Mouse (Mus musculus) midbrain, embryonic 15.5 days (tissue): ENCODE results near the gene Sstr4. TPM values are rescaled to one million over a fixed set of nuclear protein-coding genes. Genes with fewer than 3 reads are reported as not detected.
A peak's percentile ranks its signal among the peaks of the same experiment; 100 is the strongest.

ENCODE experiments used
- ATAC-seq: fragments of 200-750 bp; cut with Nextera tagmentation; replicated peaks from 2 replicates; pipeline ENCODE4 v1.8.0; 2017; ENCODE audit warnings: moderate TSS enrichment
- H3K27ac ChIP-seq: fragments of 300-500 bp; sonication (generic); 2 replicates; pipeline ENCODE4 v1.5.1; 2015; ENCODE audit warnings: mild to moderate bottlenecking, inconsistent platforms
- H3K27me3 ChIP-seq: fragments of 300-500 bp; sonication (generic); replicated peaks from 2 replicates; pipeline ENCODE4 v1.6.1; 2015; ENCODE audit warnings: inconsistent platforms
- H3K36me3 ChIP-seq: fragments of 300-500 bp; sonication (generic); replicated peaks from 2 replicates; pipeline ENCODE4 v1.6.1; 2015; ENCODE audit warnings: inconsistent platforms
- H3K4me1 ChIP-seq: fragments of 300-500 bp; sonication (generic); 2 replicates; pipeline ENCODE4 v1.6.1; 2015; ENCODE audit warnings: inconsistent platforms
- H3K4me2 ChIP-seq: fragments of 300-500 bp; sonication (generic); 2 replicates; pipeline ENCODE4 v1.6.1; 2015; ENCODE audit warnings: inconsistent platforms, mild to moderate bottlenecking, moderate library complexity
- H3K4me3 ChIP-seq: fragments of 300-500 bp; sonication (generic); 2 replicates; pipeline ENCODE4 v1.5.1; 2015; ENCODE audit warnings: mild to moderate bottlenecking, inconsistent platforms
- H3K9ac ChIP-seq: fragments of 300-500 bp; sonication (generic); 2 replicates; pipeline ENCODE4 v1.6.1; 2015; ENCODE audit warnings: mild to moderate bottlenecking, inconsistent platforms
- H3K9me3 ChIP-seq: fragments of 300-500 bp; sonication (generic); 2 replicates; pipeline ENCODE4 v1.6.1; 2016; ENCODE audit warnings: inconsistent platforms
- WGBS: fragments of 180-500 bp; shearing (Covaris S2); methylation state at CpG from one replicate; pipeline ENCODE4 v1.1.7; 2015; ENCODE audit warnings: mixed read lengths; 5-methylcytosine and 5-hydroxymethylcytosine counted together
- polyA plus RNA-seq: library from polyadenylated mRNA; unstranded; fragments of >200 nt; fragmentation: Nextera tagmentation; extraction: Ambion mirVana; gene quantifications from 2 replicates; pipeline ENCODE4 v1.2.1, GENCODE M21; 2015

Sstr4 gene
- polyA plus RNA-seq, 1 experiment from 2014 or later = 3.9 TPM

DNA sequence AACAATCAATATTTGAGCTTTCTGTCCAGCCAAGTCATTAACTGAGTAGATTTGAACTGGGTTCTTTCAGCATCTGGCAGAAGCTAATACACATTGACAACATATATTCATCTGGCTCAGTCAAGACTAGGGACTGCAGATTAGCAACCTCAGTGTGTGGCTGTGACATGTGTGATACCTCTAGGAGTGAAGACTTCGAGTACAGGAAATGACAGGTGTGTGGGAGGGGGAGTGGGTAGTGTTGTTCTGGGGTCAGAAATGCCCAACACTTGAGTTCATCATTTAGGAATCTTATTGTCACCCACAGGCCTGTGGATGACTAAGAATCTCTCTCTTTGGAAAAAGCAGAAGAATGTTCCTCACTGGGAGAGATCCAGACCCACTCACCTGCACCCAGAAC lies 26.0 kb downstream of the Sstr4 start:
- ATAC-seq = no peak
- Histone ChIP-seq H3K4me3 (no peak overlapping the region), H3K4me1 (no peaks in the 10 kb centered on the region), H3K9ac (no peak overlapping the region), H3K36me3 (no peaks in the 10 kb centered on the region), H3K9me3 (no peaks in the 10 kb centered on the region), H3K27ac (no peak overlapping the region), H3K27me3 (no peaks in the 10 kb centered on the region), H3K4me2 (no peak overlapping the region)
- 50% methylated on average over 1 of the region's 1 CpGs for WGBS

- Histone ChIP-seq H3K4me3 (no peak overlapping the region), H3K36me3 (no peaks in the 10 kb centered on the region), H3K9ac (no peak overlapping the region), H3K4me2 (no peak overlapping the region), H3K9me3 (no peaks in the 10 kb centered on the region), H3K27ac (no peak overlapping the region), H3K27me3 (no peaks in the 10 kb centered on the region), H3K4me1 (no peaks in the 10 kb centered on the region)
- ATAC-seq = no peak
- WGBS = 74% methylated on average over 1 of the region's 1 CpGs
These were observed 26.6 kb downstream of the Sstr4 start for GRCm38 (mm10) chr2:148421706-148422105.

- no peaks in the 10 kb centered on the region for H3K36me3 ChIP-seq
- WGBS = 87% methylated on average over 5 of the region's 5 CpGs
- H3K27me3 ChIP-seq = no peaks in the 10 kb centered on the region
- no peak overlapping the region for H3K4me3 ChIP-seq
- no peak for ATAC-seq
- H3K4me2 ChIP-seq = no peak overlapping the region
- no peaks in the 10 kb centered on the region for H3K4me1 ChIP-seq
- no peak overlapping the region for H3K27ac ChIP-seq
- no peaks in the 10 kb centered on the region for H3K9me3 ChIP-seq
- no peak overlapping the region for H3K9ac ChIP-seq
These were observed 30.7 kb downstream of the Sstr4 start for GRCm38 (mm10) chr2:148425709-148426382.

GRCm38 (mm10) chr2:148427553-148427952 lies 32.4 kb downstream of the Sstr4 start:
- no peak for ATAC-seq

DNA sequence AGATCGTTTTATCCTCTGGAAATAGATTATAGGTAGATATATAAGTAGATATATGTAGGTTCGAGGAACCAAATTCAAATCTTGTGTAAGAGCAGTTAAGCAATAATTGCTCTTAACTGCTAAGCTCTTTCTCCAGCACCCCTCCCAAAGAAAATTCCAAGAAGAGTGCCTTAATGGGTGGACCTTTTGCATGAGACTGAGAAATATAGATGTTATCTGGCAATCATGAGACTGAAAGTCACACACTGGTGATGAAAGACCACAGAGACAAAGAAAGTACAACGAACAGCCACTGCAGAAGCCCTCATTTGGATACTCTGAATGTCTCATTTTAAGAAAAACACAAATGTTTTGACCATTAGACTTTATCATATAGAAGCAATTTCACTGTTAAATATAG lies 33.4 kb downstream of the Sstr4 start:
- Histone ChIP-seq H3K4me1 (no peaks in the 10 kb centered on the region), H3K36me3 (no peaks in the 10 kb centered on the region), H3K27me3 (no peaks in the 10 kb centered on the region), H3K27ac (no peak overlapping the region), H3K9me3 (no peaks in the 10 kb centered on the region), H3K4me3 (no peak overlapping the region), H3K4me2 (no peak overlapping the region), H3K9ac (no peak overlapping the region)
- no peak for ATAC-seq
- WGBS = 82% methylated on average over 3 of the region's 3 CpGs

More at GRCm38 (mm10) chr2:148427553-148427952, 32.4 kb downstream of the Sstr4 start:
- H3K36me3 ChIP-seq = no peaks in the 10 kb centered on the region
- H3K27me3 ChIP-seq = no peaks in the 10 kb centered on the region
- no peak overlapping the region for H3K4me3 ChIP-seq
- no peaks in the 10 kb centered on the region for H3K4me1 ChIP-seq
- H3K9me3 ChIP-seq = no peaks in the 10 kb centered on the region
- no peak overlapping the region for H3K4me2 ChIP-seq
- H3K9ac ChIP-seq = no peak overlapping the region
- 90% methylated on average over 3 of the region's 3 CpGs for WGBS
- no peak overlapping the region for H3K27ac ChIP-seq

DNA sequence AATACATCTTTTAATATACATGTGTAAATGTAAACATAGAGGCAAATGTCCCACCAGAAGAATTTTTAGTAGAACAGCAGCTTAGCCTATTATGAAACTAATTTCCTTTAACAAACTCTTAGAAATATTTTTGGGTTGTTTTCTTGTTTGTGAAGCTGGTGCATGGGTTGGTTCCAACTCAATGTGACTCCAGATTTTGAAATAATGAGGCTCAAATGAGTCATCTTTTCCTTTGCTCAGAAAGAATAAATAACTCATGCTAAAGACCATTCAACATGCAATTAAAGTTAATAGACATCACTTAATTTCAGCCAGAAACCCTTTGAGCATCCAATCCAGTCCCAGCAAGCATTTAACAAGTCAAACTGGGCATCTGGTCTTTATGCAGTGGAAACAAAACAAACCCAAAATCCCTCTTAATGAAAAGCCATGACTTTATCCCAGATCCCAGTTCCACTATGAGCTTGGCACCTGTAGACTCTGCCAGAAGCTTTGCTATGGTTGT lies 33.9 kb downstream of the Sstr4 start:
- H3K9ac ChIP-seq = no peak overlapping the region
- H3K27me3 ChIP-seq = no peaks in the 10 kb centered on the region

GRCm38 (mm10) chr2:148430941-148431340 lies 35.8 kb downstream of the Sstr4 start:
- WGBS = 83% methylated on average over 4 of the region's 4 CpGs

More for the DNA sequence above, 33.9 kb downstream of the Sstr4 start:
- H3K36me3 ChIP-seq = no peaks in the 10 kb centered on the region
- H3K9me3 ChIP-seq = no peaks in the 10 kb centered on the region
- no peaks in the 10 kb centered on the region for H3K4me1 ChIP-seq
- H3K4me2 ChIP-seq = no peak overlapping the region
- H3K27ac ChIP-seq = no peak overlapping the region
- no peak overlapping the region for H3K4me3 ChIP-seq
- no peak for ATAC-seq

GRCm38 (mm10) chr2:148432346-148432745 lies 37.2 kb downstream of the Sstr4 start:
- H3K36me3 ChIP-seq = no peaks in the 10 kb centered on the region
- H3K27me3 ChIP-seq = no peaks in the 10 kb centered on the region
- H3K9me3 ChIP-seq = no peaks in the 10 kb centered on the region
- H3K4me3 ChIP-seq = no peak overlapping the region
- no peaks in the 10 kb centered on the region for H3K4me1 ChIP-seq
- 83% methylated on average over 2 of the region's 2 CpGs for WGBS
- no peak overlapping the region for H3K27ac ChIP-seq
- no peak overlapping the region for H3K4me2 ChIP-seq
- H3K9ac ChIP-seq = no peak overlapping the region
- ATAC-seq = no peak

More at GRCm38 (mm10) chr2:148430941-148431340, 35.8 kb downstream of the Sstr4 start:
- no peaks in the 10 kb centered on the region for H3K36me3 ChIP-seq
- H3K9me3 ChIP-seq = no peaks in the 10 kb centered on the region
- ATAC-seq = no peak
- no peak overlapping the region for H3K4me2 ChIP-seq
- no peaks in the 10 kb centered on the region for H3K27me3 ChIP-seq
- no peak overlapping the region for H3K4me3 ChIP-seq
- H3K9ac ChIP-seq = no peak overlapping the region
- no peak overlapping the region for H3K27ac ChIP-seq
- H3K4me1 ChIP-seq = no peaks in the 10 kb centered on the region

- 39% methylated on average over 3 of the region's 3 CpGs for WGBS
- H3K4me1 ChIP-seq = no peaks in the 10 kb centered on the region
These were observed 41.1 kb downstream of the Sstr4 start for GRCm38 (mm10) chr2:148436285-148436684.

DNA sequence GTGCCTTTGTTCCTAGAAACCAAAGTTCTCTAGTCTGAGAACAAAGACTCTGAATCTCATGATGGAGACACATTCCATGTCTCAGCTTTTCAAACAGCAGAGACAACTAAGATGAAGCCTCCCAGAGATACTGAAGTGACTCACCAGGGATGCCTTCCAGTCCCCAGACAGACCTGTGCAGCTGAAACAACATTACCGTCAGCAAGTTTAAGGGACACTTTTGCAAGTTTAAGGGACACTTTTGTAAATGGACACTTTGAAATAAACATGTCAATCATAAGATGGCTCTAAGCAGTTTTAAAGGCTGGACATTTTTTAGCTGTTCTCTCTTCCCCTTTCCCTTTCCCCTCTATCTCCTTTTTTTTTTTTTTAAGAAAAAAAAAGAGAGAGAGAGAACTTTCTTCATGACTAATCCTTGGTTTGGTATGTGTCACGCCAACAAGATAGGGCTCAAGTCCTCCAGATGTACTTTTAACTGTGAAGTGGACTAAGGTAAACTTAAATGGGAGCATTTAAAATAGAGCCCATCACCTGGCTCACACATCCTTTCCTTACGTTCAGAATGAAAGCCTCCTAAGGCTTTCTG lies 44.6 kb downstream of the Sstr4 start:
- Histone ChIP-seq H3K4me2 (no peak overlapping the region), H3K36me3 (no peaks in the 10 kb centered on the region), H3K27me3 (no peaks in the 10 kb centered on the region; the same call in 1 of the 2 replicates), H3K9me3 (no peaks in the 10 kb centered on the region), H3K4me3 (no peak overlapping the region), H3K27ac (no peak overlapping the region), H3K9ac (no peak overlapping the region), H3K4me1 (no peaks in the 10 kb centered on the region)
- 75% methylated on average over 3 of the region's 3 CpGs for WGBS
- no peak for ATAC-seq

More at GRCm38 (mm10) chr2:148436285-148436684, 41.1 kb downstream of the Sstr4 start:
- Histone ChIP-seq H3K27me3 (no peaks in the 10 kb centered on the region), H3K4me2 (no peak overlapping the region), H3K27ac (no peak overlapping the region), H3K9ac (no peak overlapping the region), H3K36me3 (no peaks in the 10 kb centered on the region), H3K9me3 (no peaks in the 10 kb centered on the region), H3K4me3 (no peak overlapping the region)
- ATAC-seq = no peak

DNA sequence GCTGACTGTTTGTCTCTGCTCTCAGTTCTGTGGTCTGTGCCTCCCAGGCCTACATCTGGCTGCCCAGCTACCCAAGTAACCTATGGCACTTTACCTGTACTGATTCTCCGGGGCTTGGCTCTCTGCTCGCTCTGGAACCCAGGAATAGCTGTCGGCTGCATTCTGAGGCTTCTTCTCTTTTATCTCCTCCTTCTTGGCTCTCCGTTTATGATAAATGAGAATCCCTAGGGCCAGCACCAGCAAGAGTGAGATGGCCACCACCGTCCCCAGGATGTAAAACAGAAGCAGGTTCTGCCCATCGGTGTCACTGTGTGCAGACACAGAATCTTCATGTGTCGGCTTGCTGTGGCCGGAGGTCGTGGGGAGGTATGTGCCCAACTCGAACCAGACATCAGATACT lies 46.3 kb downstream of the Sstr4 start:
- H3K4me2 ChIP-seq = no peak overlapping the region
- no peaks in the 10 kb centered on the region for H3K4me1 ChIP-seq
- H3K9ac ChIP-seq = no peak overlapping the region
- no peak overlapping the region for H3K27ac ChIP-seq
- H3K9me3 ChIP-seq = no peaks in the 10 kb centered on the region
- 91% methylated on average over 10 of the region's 10 CpGs for WGBS
- ATAC-seq = no peak
- no peaks in the 10 kb centered on the region; the same call in 1 of the 2 replicates for H3K27me3 ChIP-seq
- no peak overlapping the region for H3K4me3 ChIP-seq
- no peaks in the 10 kb centered on the region for H3K36me3 ChIP-seq

- no peak overlapping the region for H3K27ac ChIP-seq
- H3K36me3 ChIP-seq = no peaks in the 10 kb centered on the region
- H3K9me3 ChIP-seq = no peaks in the 10 kb centered on the region
- no peak for ATAC-seq
- WGBS = 79% methylated on average over 4 of the region's 4 CpGs
- no peak overlapping the region for H3K4me2 ChIP-seq
- H3K4me1 ChIP-seq = no peaks in the 10 kb centered on the region
- H3K9ac ChIP-seq = no peak overlapping the region
- H3K4me3 ChIP-seq = no peak overlapping the region
- H3K27me3 ChIP-seq = no peaks in the 10 kb centered on the region; the same call in 1 of the 2 replicates
These were observed 47.0 kb downstream of the Sstr4 start for GRCm38 (mm10) chr2:148442172-148442571.

DNA sequence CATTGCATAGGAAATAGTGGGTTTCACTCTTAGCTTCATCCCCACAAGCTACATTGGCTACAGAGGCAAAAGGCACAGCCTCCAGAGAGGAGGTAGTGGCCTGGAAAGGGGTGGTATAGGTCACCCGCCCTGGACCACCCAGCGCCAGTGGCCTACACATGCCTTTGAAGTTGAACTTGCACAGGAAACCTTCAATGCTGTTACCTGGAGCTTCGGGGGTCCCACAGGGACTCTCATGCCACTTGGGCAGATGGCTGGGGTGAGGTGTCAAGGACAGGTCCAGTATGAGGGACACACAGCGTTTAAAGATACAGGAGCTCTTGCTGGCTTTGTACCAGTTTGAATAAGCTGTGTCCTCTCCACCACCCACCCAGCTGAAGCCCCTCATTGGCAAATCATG lies 47.6 kb downstream of the Sstr4 start:
- Histone ChIP-seq H3K9ac (no peak overlapping the region), H3K4me3 (no peak overlapping the region), H3K9me3 (no peaks in the 10 kb centered on the region), H3K27me3 (no peaks in the 10 kb centered on the region; the same call in 1 of the 2 replicates), H3K4me1 (no peaks in the 10 kb centered on the region), H3K4me2 (no peak overlapping the region), H3K36me3 (no peaks in the 10 kb centered on the region), H3K27ac (0 out of 2 replicates have a peak overlapping the region, but pooled peaks have one; percentile 14)
- ATAC-seq = no peak
- 92% methylated on average over 4 of the region's 4 CpGs for WGBS
